Mouse (Mus musculus) ES-Bruce4 (cell line): ENCODE measurements around the gene C1qb.

ENCODE experiments used
- CTCF ChIP-seq: IDR thresholded peaks from one replicate; pipeline ENCODE4 v1.8.1; 2011; ENCODE audit warnings: low read depth, low read length
- EP300 ChIP-seq: IDR thresholded peaks from 2 replicates; pipeline ENCODE4 v1.6.1; 2011; ENCODE audit warnings: low read depth, low read length; ENCODE audit not compliant: insufficient read depth
- POLR2A ChIP-seq: IDR thresholded peaks from one replicate; pipeline ENCODE4 v1.8.1; 2011; ENCODE audit warnings: low read length; ENCODE audit not compliant: insufficient read depth

DNA sequence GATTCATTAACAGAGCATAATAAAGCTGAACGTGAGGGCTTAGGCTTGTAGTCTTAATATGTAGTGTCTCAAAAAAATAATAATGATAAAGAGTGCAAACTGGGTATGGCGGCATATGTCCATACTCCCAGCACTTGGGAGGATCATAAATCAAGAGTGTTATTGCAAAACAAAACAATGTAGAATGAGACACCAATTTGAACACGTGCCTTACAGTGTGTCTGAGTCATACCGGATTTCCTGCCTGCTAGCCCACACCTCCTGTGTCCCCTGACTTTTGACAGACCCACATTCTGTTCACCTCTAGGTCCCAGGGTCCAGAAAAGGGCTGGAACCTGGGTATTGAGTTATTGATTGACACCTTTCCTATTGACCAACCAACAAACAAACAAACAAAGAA lies 44.0 kb downstream of the C1qb start:
- TF ChIP-seq CTCF = no peak
- TF ChIP-seq POLR2A = no peak
- TF ChIP-seq EP300 = no peak
